Mouse (Mus musculus) G1E (cell line): ENCODE measurements at regions not wholly inside any gene's neighbourhood (a gene's known extent, or its start where the extent isn't known, plus 50 kb on each side); places are given as distances from the start of the nearest gene placed in this dataset.

Experiments
- CTCF ChIP-seq: IDR thresholded peaks from 2 replicates; pipeline ENCODE4 v1.5.1; 2012; ENCODE audit warnings: low read depth, low read length, inconsistent platforms, mixed read lengths
- GATA1 ChIP-seq: IDR thresholded peaks from 2 replicates; pipeline ENCODE4 v1.6.1; 2012; ENCODE audit warnings: borderline replicate concordance, low read length, inconsistent platforms, mixed read lengths
- GATA2 ChIP-seq: IDR thresholded peaks from 2 replicates; pipeline ENCODE4 v1.6.1; 2012; ENCODE audit warnings: low read depth, low read length, inconsistent platforms, borderline replicate concordance
- POLR2AphosphoS5 ChIP-seq: IDR thresholded peaks from 2 replicates; pipeline ENCODE4 v1.6.1; 2012; ENCODE audit warnings: low read depth, low read length, inconsistent platforms; ENCODE audit not compliant: insufficient replicate concordance
- TAL1 ChIP-seq: conservative IDR thresholded peaks from 2 replicates; pipeline ENCODE4 v1.6.1; 2012; ENCODE audit warnings: low read depth, low read length, inconsistent platforms, mixed read lengths

- no peak for TF ChIP-seq CTCF
- no peak for TF ChIP-seq GATA1
- TF ChIP-seq POLR2AphosphoS5 = no peak
- no peak for TF ChIP-seq GATA2
- TF ChIP-seq TAL1 = no peak
Observed at GRCm38 (mm10) chr9:101446316-101446715, 194.7 kb upstream of the Ppp2r3a start.
